Mouse (Mus musculus) embryonic facial prominence, embryonic 15.5 days (tissue): Measurements from ENCODE around the gene Wnt8b. TPM values are rescaled to one million over a fixed set of nuclear protein-coding genes. Genes with fewer than 3 reads are reported as not detected.

Source experiments
- polyA plus RNA-seq: library from polyadenylated mRNA; unstranded; fragments of >200 nt; fragmentation: Nextera tagmentation; extraction: Ambion mirVana; gene quantifications from 2 replicates; pipeline ENCODE4 v1.2.1, GENCODE M21; 2015

Gene Wnt8b
- polyA plus RNA-seq, 1 experiment from 2014 or later, result not detected

Other genes with a start within 250 kb of the Wnt8b start
- gene Scd2, start 199.8 kb upstream of the Wnt8b start, polyA plus RNA-seq, result 179 and 181 TPM in 2 replicates
- 0.16 and 0.39 TPM in 2 replicates for gene Scd4, start 160.4 kb upstream of the Wnt8b start, polyA plus RNA-seq
- 6.2 and 8.0 TPM in 2 replicates for gene Scd1, start 85.6 kb upstream of the Wnt8b start, polyA plus RNA-seq
- 0.41 and 0.56 TPM in 2 replicates for gene Sec31b, start 52.4 kb downstream of the Wnt8b start, polyA plus RNA-seq
- gene Gm20538, start 59.4 kb downstream of the Wnt8b start, polyA plus RNA-seq, result 1.3 TPM in 2 replicates
- gene Ndufb8, start 62.0 kb downstream of the Wnt8b start, polyA plus RNA-seq, result 434 and 496 TPM in 2 replicates
- 26.3 and 29.8 TPM in 2 replicates for gene Hif1an, start 69.4 kb downstream of the Wnt8b start, polyA plus RNA-seq